Mouse (Mus musculus) myocyte (in vitro differentiated cells): ENCODE results near the gene Fam163a. TPM values are rescaled to one million over a fixed set of nuclear protein-coding genes. Genes with fewer than 3 reads are reported as not detected.

Experiments used
- H3K27me3 ChIP-seq: one replicate; pipeline ENCODE4 v1.6.1; 2011; ENCODE audit not compliant: control insufficient read depth, insufficient read depth, insufficient read length
- H3K36me3 ChIP-seq: one replicate; pipeline ENCODE4 v1.6.1; 2011; ENCODE audit not compliant: control insufficient read depth, insufficient read depth
- H3K4me2 ChIP-seq: one replicate; pipeline ENCODE4 v1.6.1; 2011; ENCODE audit warnings: low read depth, control low read depth
- H3K4me3 ChIP-seq: one replicate; pipeline ENCODE4 v1.5.1; 2011; ENCODE audit warnings: mild to moderate bottlenecking, control low read depth, moderate library complexity
- H3K79me2 ChIP-seq: one replicate; pipeline ENCODE4 v1.6.1; 2011; ENCODE audit not compliant: control insufficient read depth, insufficient read depth
- H3ac ChIP-seq: one replicate; pipeline ENCODE4 v1.6.1; 2011; ENCODE audit not compliant: control insufficient read depth, insufficient read length
- CEBPB ChIP-seq: IDR thresholded peaks from 2 replicates; pipeline ENCODE4 v1.6.1; 2011; ENCODE audit warnings: mild to moderate bottlenecking, moderate library complexity; ENCODE audit not compliant: poor library complexity, insufficient read depth, severe bottlenecking
- E2F4 ChIP-seq: IDR thresholded peaks from one replicate; pipeline ENCODE4 v1.6.1; 2011; ENCODE audit warnings: mild to moderate bottlenecking, control low read depth, moderate library complexity; ENCODE audit not compliant: insufficient read depth
- MAX ChIP-seq: IDR thresholded peaks from one replicate; pipeline ENCODE4 v1.6.1; 2011; ENCODE audit warnings: low read depth, mild to moderate bottlenecking, control low read depth
- MYOD1 ChIP-seq, 3 experiments: IDR thresholded peaks; one replicate each; pipeline ENCODE4 v1.6.1; 2011; ENCODE audit warnings: control low read depth in 2 of 3, low read depth in 2 of 3, mild to moderate bottlenecking in 2 of 3, moderate library complexity in 1 of 3; ENCODE audit not compliant: insufficient read length in 2 of 3, control insufficient read depth in 1 of 3
- MYOG ChIP-seq, 3 experiments: IDR thresholded peaks; one replicate each; pipeline ENCODE4 v1.6.1; 2011; ENCODE audit warnings: control low read depth in 2 of 3, low read depth in 2 of 3, mild to moderate bottlenecking in 2 of 3; ENCODE audit not compliant: insufficient read length in 2 of 3, control insufficient read depth in 1 of 3, insufficient read depth in 1 of 3
- POLR2A ChIP-seq: IDR thresholded peaks from one replicate; pipeline ENCODE4 v1.6.1; 2011; ENCODE audit warnings: low read depth, mild to moderate bottlenecking, control low read depth, moderate library complexity; ENCODE audit not compliant: insufficient read length
- POLR2AphosphoS2 ChIP-seq: IDR thresholded peaks from one replicate; pipeline ENCODE4 v1.6.1; 2011; ENCODE audit warnings: low read depth, control low read depth; ENCODE audit not compliant: insufficient read length
- REST ChIP-seq: IDR thresholded peaks from one replicate; pipeline ENCODE4 v1.6.1; 2011; ENCODE audit warnings: mild to moderate bottlenecking, control low read depth, moderate library complexity; ENCODE audit not compliant: insufficient read depth, insufficient read length
- SRF ChIP-seq: IDR thresholded peaks from one replicate; pipeline ENCODE4 v1.6.1; 2011; ENCODE audit warnings: low read depth; ENCODE audit not compliant: control insufficient read depth, insufficient read length
- TCF12 ChIP-seq: IDR thresholded peaks from one replicate; pipeline ENCODE4 v1.6.1; 2011; ENCODE audit warnings: mild to moderate bottlenecking, control low read depth; ENCODE audit not compliant: poor library complexity, insufficient read depth, severe bottlenecking
- TCF3 ChIP-seq: IDR thresholded peaks from one replicate; pipeline ENCODE4 v1.6.1; 2011; ENCODE audit warnings: low read depth, control low read depth; ENCODE audit not compliant: insufficient read length
- USF1 ChIP-seq: IDR thresholded peaks from one replicate; pipeline ENCODE4 v1.6.1; 2011; ENCODE audit warnings: low read depth, mild to moderate bottlenecking, control low read depth, moderate library complexity
- polyA plus RNA-seq: library from polyadenylated mRNA; unstranded; fragments of >200 nt; fragmentation: generic; extraction: Trizol; gene quantifications from one replicate; pipeline ENCODE4 v1.2.1, GENCODE M21; 2012; ENCODE audit warnings: missing spikeins

Fam163a gene
- polyA plus RNA-seq, 1 experiment: not detected

- no peaks in the 10 kb centered on the region for H3K36me3 ChIP-seq
- no peak overlapping the region for H3K4me2 ChIP-seq
- no peaks in the 10 kb centered on the region for H3K79me2 ChIP-seq
- H3K27me3 ChIP-seq: no peaks in the 10 kb centered on the region
- H3ac ChIP-seq: no peak overlapping the region
- H3K4me3 ChIP-seq: no peak overlapping the region
- TF ChIP-seq MYOD1 (IDR thresholded peaks at IDR 0.05; ENCODE audit: control insufficient read depth in 1 of 3, insufficient read length in 2 of 3, low read depth in 2 of 3) (no peak), SRF (no peak), E2F4 (no peak), CEBPB (no peak), MAX (no peak), POLR2AphosphoS2 (no peak), TCF3 (no peak), REST (no peak), POLR2A (no peak), MYOG (IDR thresholded peaks at IDR 0.05; ENCODE audit: control insufficient read depth in 1 of 3, insufficient read depth in 1 of 3, insufficient read length in 2 of 3, low read depth in 2 of 3) (no peak), TCF12 (no peak), USF1 (no peak)
Measured at GRCm38 (mm10) chr1:156108400-156108799, 96.4 kb downstream of the Fam163a start.

GRCm38 (mm10) chr1:156107424-156107823 is 97.4 kb downstream of the Fam163a start:
- H3K36me3 ChIP-seq: no peaks in the 10 kb centered on the region
- no peaks in the 10 kb centered on the region for H3K79me2 ChIP-seq
- no peak overlapping the region for H3K4me3 ChIP-seq
- no peak overlapping the region for H3ac ChIP-seq
- H3K27me3 ChIP-seq: no peaks in the 10 kb centered on the region
- no peak for TF ChIP-seq POLR2AphosphoS2
- TF ChIP-seq MAX: no peak
- no peak for TF ChIP-seq E2F4
- TF ChIP-seq USF1: no peak
- no peak for TF ChIP-seq TCF3
- TF ChIP-seq CEBPB: no peak
- H3K4me2 ChIP-seq: no peak overlapping the region

GRCm38 (mm10) chr1:156105381-156105780 is 99.4 kb downstream of the Fam163a start:
- H3K4me3 ChIP-seq: no peak overlapping the region
- no peaks in the 10 kb centered on the region for H3K36me3 ChIP-seq
- TF ChIP-seq MYOG (IDR thresholded peaks at IDR 0.05; ENCODE audit: control insufficient read depth in 1 of 3, insufficient read depth in 1 of 3, insufficient read length in 2 of 3, low read depth in 2 of 3) (no peak), TCF3 (no peak), E2F4 (no peak), POLR2AphosphoS2 (no peak), MAX (no peak), REST (no peak), POLR2A (no peak), CEBPB (no peak), SRF (no peak), MYOD1 (IDR thresholded peaks at IDR 0.05; ENCODE audit: control insufficient read depth in 1 of 3, insufficient read length in 2 of 3, low read depth in 2 of 3) (no peak), TCF12 (no peak), USF1 (no peak)

GRCm38 (mm10) chr1:156103763-156104162 is 101.1 kb downstream of the Fam163a start:
- no peaks in the 10 kb centered on the region for H3K36me3 ChIP-seq
- no peak for TF ChIP-seq TCF3
- no peak for TF ChIP-seq CEBPB

More at GRCm38 (mm10) chr1:156105381-156105780, 99.4 kb downstream of the Fam163a start:
- no peaks in the 10 kb centered on the region for H3K27me3 ChIP-seq
- no peaks in the 10 kb centered on the region for H3K79me2 ChIP-seq
- no peak overlapping the region for H3ac ChIP-seq
- no peak overlapping the region for H3K4me2 ChIP-seq

GRCm38 (mm10) chr1:156091811-156092210 is 113.0 kb downstream of the Fam163a start:
- no peak overlapping the region for H3K4me2 ChIP-seq
- no peaks in the 10 kb centered on the region for H3K79me2 ChIP-seq
- TF ChIP-seq POLR2AphosphoS2 (no peak), E2F4 (no peak), TCF3 (no peak)
- H3ac ChIP-seq: no peak overlapping the region
- H3K36me3 ChIP-seq: no peaks in the 10 kb centered on the region
- no peak overlapping the region for H3K4me3 ChIP-seq
- no peaks in the 10 kb centered on the region for H3K27me3 ChIP-seq

More at GRCm38 (mm10) chr1:156103763-156104162, 101.1 kb downstream of the Fam163a start:
- Histone ChIP-seq H3ac (no peak overlapping the region), H3K27me3 (no peaks in the 10 kb centered on the region), H3K4me3 (no peak overlapping the region), H3K79me2 (no peaks in the 10 kb centered on the region), H3K4me2 (no peak overlapping the region)
